Mouse (Mus musculus) MEL-GATA-1-ER (cell line): Measurements from ENCODE around the gene Nudt11.
"Not testable (repeated sequence)": the region's sequence is repeated elsewhere in the genome, so short reads cannot be mapped to it uniquely, and the experiment has no call there.

Experiments used
- DNase-seq: peaks from one replicate; pipeline ENCODE4 v3.0.0-alpha.2; 2012; ENCODE audit warnings: low read depth; ENCODE audit errors: extremely low read depth

Nudt11 gene

GRCm38 (mm10) chrX:6047066-6047935 lies at the start of gene Nudt11:
Gene Nudt11 (plus strand): TSS chrX:6047453.
- DNase-seq: not testable (repeated sequence)

GRCm38 (mm10) chrX:6047936-6048614 lies 822 bp downstream of the Nudt11 start:
- not testable (repeated sequence) for DNase-seq

GRCm38 (mm10) chrX:6061563-6061962 lies 14.3 kb downstream of the Nudt11 start:
- DNase-seq: no peak

GRCm38 (mm10) chrX:6082954-6083680 lies 35.9 kb downstream of the Nudt11 start, which contains the start of gene AU022751:
Gene AU022751 (minus strand): TSS chrX:6083419.
- no peak for DNase-seq

GRCm38 (mm10) chrX:6091547-6091946 lies 44.3 kb downstream of the Nudt11 start:
- DNase-seq: no peak

- no peak for DNase-seq
Measured at GRCm38 (mm10) chrX:6091996-6092757, 44.9 kb downstream of the Nudt11 start.
